Mouse (Mus musculus) neural tube, embryonic 14.5 days (tissue): ENCODE data around the gene Adgrb2. TPM values are rescaled to one million over a fixed set of nuclear protein-coding genes. Genes with fewer than 3 reads are reported as not detected.
A peak's percentile ranks its signal among the peaks of the same experiment; 100 is the strongest.

Experiments used
- ATAC-seq: fragments of 200-750 bp; cut with Nextera tagmentation; 2 replicates; pipeline ENCODE4 v1.8.0; 2017; ENCODE audit warnings: low read depth, mild to moderate bottlenecking, moderate TSS enrichment, moderate library complexity
- H3K27ac ChIP-seq: fragments of 300-500 bp; sonication (generic); 2 replicates; pipeline ENCODE4 v1.5.1; 2014; ENCODE audit warnings: low read depth, mild to moderate bottlenecking, control low read depth, low read length, moderate library complexity, mixed read lengths
- H3K27me3 ChIP-seq: fragments of 300-500 bp; sonication (generic); 2 replicates; pipeline ENCODE4 v1.6.1; 2014; ENCODE audit warnings: low read length; ENCODE audit not compliant: control insufficient read depth, insufficient read depth
- H3K36me3 ChIP-seq: fragments of 300-500 bp; sonication (generic); 2 replicates; pipeline ENCODE4 v1.6.1; 2014; ENCODE audit warnings: low read length, mixed read lengths; ENCODE audit not compliant: control insufficient read depth, insufficient read depth
- H3K4me1 ChIP-seq: fragments of 300-500 bp; sonication (generic); 2 replicates; pipeline ENCODE4 v1.6.1; 2014; ENCODE audit warnings: low read length; ENCODE audit not compliant: control insufficient read depth, insufficient read depth
- H3K4me2 ChIP-seq: fragments of 300-500 bp; sonication (generic); 2 replicates; pipeline ENCODE4 v1.6.1; 2014; ENCODE audit warnings: mild to moderate bottlenecking, low read depth, low read length, control low read depth
- H3K4me3 ChIP-seq: fragments of 300-500 bp; sonication (generic); 2 replicates; pipeline ENCODE4 v1.5.1; 2014; ENCODE audit warnings: low read depth, low read length, control low read depth, mixed read lengths
- H3K9ac ChIP-seq: fragments of 300-500 bp; sonication (generic); replicated peaks from 2 replicates; pipeline ENCODE4 v1.6.1; 2014; ENCODE audit warnings: low read depth, mild to moderate bottlenecking, control low read depth, low read length, mixed read lengths
- H3K9me3 ChIP-seq: fragments of 300-500 bp; sonication (generic); 2 replicates; pipeline ENCODE4 v1.6.1; 2016; ENCODE audit warnings: low read length; ENCODE audit not compliant: control insufficient read depth
- WGBS: fragments of 180-500 bp; shearing (Covaris S2); extraction: QIAGEN DNeasy Blood & Tissue Kit; methylation state at CpG from one replicate; pipeline ENCODE4 v1.1.7; 2014; 5-methylcytosine and 5-hydroxymethylcytosine counted together
- polyA plus RNA-seq: library from polyadenylated mRNA; unstranded; fragments of >200 nt; fragmentation: Nextera tagmentation; extraction: Ambion mirVana; gene quantifications from 2 replicates; pipeline ENCODE4 v1.2.1, GENCODE M21; 2014

The Adgrb2 gene
- polyA plus RNA-seq, 1 experiment from 2014 or later = 15.4 TPM

GRCm38 (mm10) chr4:129994728-129995127, 10.1 kb downstream of the Adgrb2 start:
- Histone ChIP-seq H3K9ac (no peak overlapping the region), H3K4me3 (no peak overlapping the region), H3K4me1 (peaks cover 10% of the 10 kb centered on the region; the same call in 1 of the 2 replicates), H3K9me3 (no peaks in the 10 kb centered on the region), H3K4me2 (no peak overlapping the region), H3K27ac (0 out of 2 replicates have a peak overlapping the region, but pooled peaks have one; percentile 34), H3K36me3 (no peaks in the 10 kb centered on the region), H3K27me3 (no peaks in the 10 kb centered on the region)
- 75% methylated on average over 5 of the region's 5 CpGs for WGBS
- no peak for ATAC-seq

GRCm38 (mm10) chr4:129995255-129995654, 10.6 kb downstream of the Adgrb2 start:
- Histone ChIP-seq H3K9ac (no peak overlapping the region), H3K4me1 (peaks cover 12% of the 10 kb centered on the region), H3K4me2 (no peak overlapping the region), H3K27ac (no peak overlapping the region), H3K4me3 (no peak overlapping the region), H3K9me3 (no peaks in the 10 kb centered on the region), H3K27me3 (no peaks in the 10 kb centered on the region), H3K36me3 (no peaks in the 10 kb centered on the region)
- no peak for ATAC-seq
- 68% methylated on average over 8 of the region's 8 CpGs for WGBS

DNA sequence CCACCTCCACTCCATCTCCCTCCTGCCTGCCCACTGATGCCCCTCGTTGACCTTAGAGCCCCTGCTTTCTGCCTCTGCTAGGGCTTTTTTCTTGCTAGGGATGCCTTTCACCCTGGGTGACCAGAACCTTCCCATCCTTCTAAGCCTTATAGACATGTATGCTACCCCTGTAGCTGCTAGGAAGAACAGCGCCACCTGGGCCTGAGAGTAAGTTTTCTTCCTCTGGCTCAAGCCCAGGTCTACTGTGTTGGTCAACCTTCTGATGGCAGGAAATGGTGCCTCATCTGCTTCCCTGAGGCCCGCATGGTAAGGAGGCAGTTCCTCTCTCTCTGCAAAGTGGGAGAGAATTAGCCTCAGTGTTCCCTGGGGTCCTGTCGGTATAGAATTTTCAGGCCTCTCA, 11.3 kb downstream of the Adgrb2 start:
- peaks cover 15% of the 10 kb centered on the region for H3K4me1 ChIP-seq
- H3K4me2 ChIP-seq = no peak overlapping the region
- no peaks in the 10 kb centered on the region for H3K36me3 ChIP-seq
- no peak overlapping the region for H3K4me3 ChIP-seq
- H3K27ac ChIP-seq = no peak overlapping the region
- WGBS = 75% methylated on average over 4 of the region's 4 CpGs
- no peaks in the 10 kb centered on the region for H3K27me3 ChIP-seq
- H3K9ac ChIP-seq = no peak overlapping the region
- no peaks in the 10 kb centered on the region for H3K9me3 ChIP-seq
- no peak for ATAC-seq

GRCm38 (mm10) chr4:129998124-129998523, 13.5 kb downstream of the Adgrb2 start:
- ATAC-seq = no peak
- H3K27ac ChIP-seq = no peak overlapping the region
- no peaks in the 10 kb centered on the region for H3K9me3 ChIP-seq
- no peak overlapping the region for H3K9ac ChIP-seq
- no peak overlapping the region for H3K4me2 ChIP-seq
- H3K4me1 ChIP-seq = peaks cover 24% of the 10 kb centered on the region
- no peak overlapping the region for H3K4me3 ChIP-seq
- H3K27me3 ChIP-seq = no peaks in the 10 kb centered on the region
- H3K36me3 ChIP-seq = no peaks in the 10 kb centered on the region
- 75% methylated on average over 11 of the region's 11 CpGs for WGBS

DNA sequence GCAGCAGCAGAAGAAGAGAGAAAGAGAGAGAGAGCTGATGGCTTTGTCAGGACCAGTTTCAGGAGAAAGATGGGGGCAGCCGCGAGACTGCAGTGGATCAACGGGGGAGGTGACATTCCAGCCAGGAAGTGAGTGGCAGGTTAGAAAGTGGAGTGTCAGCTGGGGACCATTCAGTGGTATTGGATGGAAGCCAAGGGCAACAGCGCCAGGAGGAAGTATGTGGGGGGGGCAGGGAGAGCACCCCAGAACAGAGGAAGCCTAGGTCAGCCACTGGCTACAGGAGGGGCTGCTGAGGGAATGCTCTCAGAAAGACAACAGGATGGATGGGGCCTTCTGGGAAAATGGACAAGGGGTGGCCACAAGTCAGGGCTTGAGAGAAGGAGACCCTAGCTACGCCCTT, 17.0 kb downstream of the Adgrb2 start:
- Histone ChIP-seq H3K9me3 (no peaks in the 10 kb centered on the region), H3K36me3 (no peaks in the 10 kb centered on the region), H3K27ac (peak overlapping the region; percentile 44; the same call in 1 of the 2 replicates), H3K9ac (no peak overlapping the region), H3K4me2 (no peak overlapping the region), H3K27me3 (no peaks in the 10 kb centered on the region), H3K4me3 (no peak overlapping the region), H3K4me1 (peaks cover 14% of the 10 kb centered on the region)
- WGBS = 36% methylated on average over 5 of the region's 5 CpGs
- peak; percentile 41; the same call in 1 of the 2 replicates for ATAC-seq

DNA sequence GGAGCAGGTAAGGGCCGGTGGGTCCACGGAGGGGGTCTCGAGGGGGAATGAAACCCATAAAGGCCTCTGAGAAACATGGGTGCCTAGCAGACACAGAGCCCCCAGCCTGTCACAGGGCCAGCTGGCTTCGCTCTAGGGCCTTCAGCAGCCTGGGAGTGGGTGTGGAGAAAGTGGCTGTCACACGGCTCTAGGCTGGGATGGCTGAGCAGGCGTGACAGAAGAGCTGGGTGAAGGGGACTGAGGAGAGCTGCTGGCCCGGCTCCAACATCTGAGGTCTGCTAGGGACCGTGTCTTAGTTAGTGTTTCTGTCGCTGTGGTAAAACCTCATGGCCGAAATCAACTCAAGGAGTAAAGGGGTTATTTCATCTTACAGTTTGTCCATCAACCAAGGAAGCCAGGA, 17.5 kb downstream of the Adgrb2 start:
- H3K27ac ChIP-seq = peak overlapping the region; percentile 44; the same call in 1 of the 2 replicates
- no peaks in the 10 kb centered on the region for H3K27me3 ChIP-seq
- H3K9me3 ChIP-seq = no peaks in the 10 kb centered on the region
- no peak overlapping the region for H3K4me3 ChIP-seq
- H3K4me2 ChIP-seq = no peak overlapping the region
- peak; percentile 54; the same call in 1 of the 2 replicates for ATAC-seq
- 61% methylated on average over 10 of the region's 10 CpGs for WGBS
- H3K4me1 ChIP-seq = peaks cover 14% of the 10 kb centered on the region
- no peak overlapping the region for H3K9ac ChIP-seq
- H3K36me3 ChIP-seq = no peaks in the 10 kb centered on the region

- Histone ChIP-seq H3K27ac (no peak overlapping the region), H3K36me3 (no peaks in the 10 kb centered on the region), H3K4me3 (no peak overlapping the region), H3K4me2 (no peak overlapping the region), H3K27me3 (no peaks in the 10 kb centered on the region), H3K9me3 (no peaks in the 10 kb centered on the region), H3K4me1 (peaks cover 9% of the 10 kb centered on the region), H3K9ac (no peak overlapping the region)
- 59% methylated on average over 9 of the region's 9 CpGs for WGBS
- no peak for ATAC-seq
Observed at GRCm38 (mm10) chr4:130005593-130005992, 20.9 kb downstream of the Adgrb2 start.

GRCm38 (mm10) chr4:130006533-130006932, 21.9 kb downstream of the Adgrb2 start:
- H3K9me3 ChIP-seq = no peaks in the 10 kb centered on the region
- no peak overlapping the region for H3K4me3 ChIP-seq
- no peak for ATAC-seq
- H3K9ac ChIP-seq = no peak overlapping the region
- no peaks in the 10 kb centered on the region for H3K36me3 ChIP-seq
- H3K27ac ChIP-seq = no peak overlapping the region
- peak overlapping the region; percentile 26; the same call in 1 of the 2 replicates for H3K4me2 ChIP-seq
- no peaks in the 10 kb centered on the region for H3K27me3 ChIP-seq
- 22% methylated on average over 25 of the region's 25 CpGs for WGBS
- peaks cover 6% of the 10 kb centered on the region for H3K4me1 ChIP-seq

DNA sequence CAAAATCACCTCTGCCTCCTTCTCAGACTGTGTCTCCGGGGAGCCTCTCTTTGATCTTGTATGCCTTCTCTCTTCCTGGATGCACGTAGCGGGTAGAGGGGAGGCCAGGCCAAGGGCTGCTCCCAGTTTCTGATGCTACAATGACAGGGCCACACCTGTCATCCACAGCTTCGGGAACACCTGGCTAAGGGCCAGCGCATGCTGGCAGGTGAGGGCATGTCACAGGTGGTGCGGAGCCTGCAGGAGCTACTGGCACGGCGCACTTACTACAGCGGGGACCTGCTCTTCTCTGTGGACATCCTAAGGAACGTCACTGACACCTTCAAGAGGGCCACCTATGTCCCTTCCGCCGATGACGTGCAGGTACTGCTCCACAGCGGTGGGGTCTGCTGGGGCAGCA, 24.4 kb downstream of the Adgrb2 start:
- Histone ChIP-seq H3K9ac (no peak overlapping the region), H3K4me1 (no peaks in the 10 kb centered on the region), H3K4me3 (no peak overlapping the region), H3K27me3 (no peaks in the 10 kb centered on the region), H3K4me2 (no peak overlapping the region), H3K9me3 (no peaks in the 10 kb centered on the region), H3K27ac (no peak overlapping the region), H3K36me3 (peaks cover 7% of the 10 kb centered on the region; the same call in 1 of the 2 replicates)
- 78% methylated on average over 14 of the region's 14 CpGs for WGBS
- no peak for ATAC-seq
